Mouse (Mus musculus) liver, postnatal 0 days (tissue): ENCODE data around the gene Nsg2.

Source experiments
- CTCF ChIP-seq: sonication (generic); IDR thresholded peaks from 2 replicates; pipeline ENCODE4 v1.5.1; 2016; ENCODE audit warnings: antibody characterized with exemption, low read depth
- EP300 ChIP-seq: IDR thresholded peaks from 2 replicates; pipeline ENCODE4 v1.6.1; 2016; ENCODE audit warnings: antibody characterized with exemption, low read depth, mild to moderate bottlenecking

- TF ChIP-seq CTCF: no peak
- no peak for TF ChIP-seq EP300
These were observed 35.6 kb downstream of the Nsg2 start for GRCm38 (mm10) chr11:32035831-32036230.
